Mouse (Mus musculus) embryonic facial prominence, embryonic 11.5 days (tissue): ENCODE data around the gene Dapl1. TPM values are rescaled to one million over a fixed set of nuclear protein-coding genes. Genes with fewer than 3 reads are reported as not detected.
A peak's percentile ranks its signal among the peaks of the same experiment; 100 is the strongest.

ENCODE experiments used
- ATAC-seq: fragments of 200-750 bp; cut with Nextera tagmentation; replicated peaks from 2 replicates; pipeline ENCODE4 v1.8.0; 2017; ENCODE audit warnings: low read depth; ENCODE audit not compliant: insufficient number of reproducible peaks, low FRiP score, low TSS enrichment
- DNase-seq: peaks from one replicate; pipeline ENCODE4 v3.0.0-alpha.2; 2015; ENCODE audit warnings: low spot score
- H3K27ac ChIP-seq: fragments of 300-500 bp; sonication (generic); replicated peaks from 2 replicates; pipeline ENCODE4 v1.5.1; 2014; ENCODE audit warnings: mild to moderate bottlenecking, low read depth, low read length, control low read depth
- H3K27me3 ChIP-seq: fragments of 300-500 bp; sonication (generic); 2 replicates; pipeline ENCODE4 v1.6.1; 2014; ENCODE audit warnings: mild to moderate bottlenecking, low read length, moderate library complexity, mixed read lengths; ENCODE audit not compliant: control insufficient read depth, insufficient read depth
- H3K36me3 ChIP-seq: fragments of 300-500 bp; sonication (generic); replicated peaks from 2 replicates; pipeline ENCODE4 v1.6.1; 2014; ENCODE audit warnings: low read depth, mild to moderate bottlenecking, low read length, moderate library complexity, mixed read lengths; ENCODE audit not compliant: control insufficient read depth, insufficient read depth
- H3K4me1 ChIP-seq: fragments of 300-500 bp; sonication (generic); 2 replicates; pipeline ENCODE4 v1.6.1; 2014; ENCODE audit warnings: low read length, mixed read lengths; ENCODE audit not compliant: control insufficient read depth, insufficient read depth
- H3K4me2 ChIP-seq: fragments of 300-500 bp; sonication (generic); 2 replicates; pipeline ENCODE4 v1.6.1; 2014; ENCODE audit warnings: low read depth, mild to moderate bottlenecking, control low read depth, low read length, moderate library complexity
- H3K4me3 ChIP-seq: fragments of 300-500 bp; sonication (generic); 2 replicates; pipeline ENCODE4 v1.5.1; 2014; ENCODE audit warnings: low read depth, low read length, control low read depth
- H3K9ac ChIP-seq: fragments of 300-500 bp; sonication (generic); replicated peaks from 2 replicates; pipeline ENCODE4 v1.6.1; 2014; ENCODE audit warnings: mild to moderate bottlenecking, control low read depth, low read length
- H3K9me3 ChIP-seq: fragments of 300-500 bp; sonication (generic); replicated peaks from 2 replicates; pipeline ENCODE4 v1.6.1; 2016; ENCODE audit warnings: mild to moderate bottlenecking, low read length, inconsistent platforms, mixed read lengths; ENCODE audit not compliant: control insufficient read depth
- whole genome bisulfite sequencing: fragments of 180-500 bp; shearing (Covaris S2); extraction: QIAGEN DNeasy Blood & Tissue Kit; methylation state at CpG from one replicate; pipeline ENCODE4 v1.1.7; 2014; 5-methylcytosine and 5-hydroxymethylcytosine counted together
- polyA plus RNA-seq: library from polyadenylated mRNA; unstranded; fragments of >200 nt; fragmentation: Nextera tagmentation; extraction: Ambion mirVana; gene quantifications from 2 replicates; pipeline ENCODE4 v1.2.1, GENCODE M21; 2014

Dapl1 gene
- polyA plus RNA-seq, 1 experiment from 2014 or later, result 9.9 TPM

- DNase-seq (no peak), ATAC-seq (no peak)
- Histone ChIP-seq H3K4me1 (peaks cover 4% of the 10 kb centered on the region; the same call in 1 of the 2 replicates), H3K36me3 (no peaks in the 10 kb centered on the region), H3K27me3 (no peaks in the 10 kb centered on the region), H3K9me3 (no peaks in the 10 kb centered on the region), H3K27ac (no peak overlapping the region), H3K9ac (no peak overlapping the region), H3K4me2 (no peak overlapping the region), H3K4me3 (no peak overlapping the region)
- WGBS, result 90% methylated on average over 3 of the region's 3 CpGs
These were observed 48.5 kb downstream of the Dapl1 start for GRCm38 (mm10) chr2:59532999-59533398.

GRCm38 (mm10) chr2:59533504-59533903 lies 49.1 kb downstream of the Dapl1 start:
- DNase-seq (no peak), ATAC-seq (no peak)
- WGBS, result 82% methylated on average over 10 of the region's 10 CpGs
- Histone ChIP-seq H3K9me3 (no peaks in the 10 kb centered on the region), H3K36me3 (no peaks in the 10 kb centered on the region), H3K4me1 (peaks cover 4% of the 10 kb centered on the region; the same call in 1 of the 2 replicates), H3K4me3 (no peak overlapping the region), H3K9ac (no peak overlapping the region), H3K4me2 (no peak overlapping the region), H3K27me3 (no peaks in the 10 kb centered on the region), H3K27ac (no peak overlapping the region)

- Histone ChIP-seq H3K9me3 (no peaks in the 10 kb centered on the region), H3K4me3 (no peak overlapping the region)
- DNase-seq, result no peak
These were observed 49.7 kb downstream of the Dapl1 start for GRCm38 (mm10) chr2:59533971-59534748.

GRCm38 (mm10) chr2:59536958-59537357 lies 52.5 kb downstream of the Dapl1 start:
- Histone ChIP-seq H3K4me3 (no peak overlapping the region), H3K36me3 (no peaks in the 10 kb centered on the region), H3K4me2 (no peak overlapping the region), H3K27me3 (no peaks in the 10 kb centered on the region), H3K9ac (no peak overlapping the region), H3K27ac (no peak overlapping the region), H3K4me1 (no peaks in the 10 kb centered on the region), H3K9me3 (no peaks in the 10 kb centered on the region)
- 94% methylated on average over 2 of the region's 2 CpGs for WGBS
- DNase-seq (no peak), ATAC-seq (no peak)

More at GRCm38 (mm10) chr2:59533971-59534748, 49.7 kb downstream of the Dapl1 start:
- no peaks in the 10 kb centered on the region for H3K36me3 ChIP-seq
- H3K9ac ChIP-seq, result no peak overlapping the region
- no peak overlapping the region for H3K4me2 ChIP-seq
- no peak overlapping the region for H3K27ac ChIP-seq
- H3K4me1 ChIP-seq, result peaks cover 4% of the 10 kb centered on the region; the same call in 1 of the 2 replicates
- 82% methylated on average over 15 of the region's 15 CpGs for WGBS
- ATAC-seq, result no peak
- no peaks in the 10 kb centered on the region for H3K27me3 ChIP-seq

- Histone ChIP-seq H3K4me1 (no peaks in the 10 kb centered on the region), H3K27me3 (no peaks in the 10 kb centered on the region), H3K4me3 (no peak overlapping the region), H3K27ac (no peak overlapping the region), H3K9me3 (no peaks in the 10 kb centered on the region), H3K9ac (no peak overlapping the region), H3K4me2 (no peak overlapping the region), H3K36me3 (no peaks in the 10 kb centered on the region)
- ATAC-seq (no peak), DNase-seq (peak; percentile 56)
- 37% methylated on average over 7 of the region's 7 CpGs for WGBS
These were observed 53.6 kb downstream of the Dapl1 start for GRCm38 (mm10) chr2:59538031-59538430.

- Histone ChIP-seq H3K4me1 (peaks cover 2% of the 10 kb centered on the region), H3K27ac (no peak overlapping the region)
These were observed 55.3 kb downstream of the Dapl1 start for GRCm38 (mm10) chr2:59539796-59540195.

GRCm38 (mm10) chr2:59541121-59541887 lies 56.9 kb downstream of the Dapl1 start:
- 23% methylated on average over 11 of the region's 11 CpGs for WGBS
- Histone ChIP-seq H3K9me3 (no peaks in the 10 kb centered on the region), H3K9ac (no peak overlapping the region), H3K4me1 (peaks cover 2% of the 10 kb centered on the region), H3K36me3 (no peaks in the 10 kb centered on the region), H3K27ac (no peak overlapping the region), H3K4me2 (no peak overlapping the region), H3K27me3 (no peaks in the 10 kb centered on the region), H3K4me3 (no peak overlapping the region)
- DNase-seq (peak; percentile 95), ATAC-seq (no peak)

More at GRCm38 (mm10) chr2:59539796-59540195, 55.3 kb downstream of the Dapl1 start:
- no peaks in the 10 kb centered on the region for H3K36me3 ChIP-seq
- no peak overlapping the region for H3K4me2 ChIP-seq
- H3K9ac ChIP-seq, result no peak overlapping the region
- 70% methylated on average over 4 of the region's 4 CpGs for WGBS
- H3K9me3 ChIP-seq, result no peaks in the 10 kb centered on the region
- ATAC-seq (no peak), DNase-seq (no peak)
- no peaks in the 10 kb centered on the region for H3K27me3 ChIP-seq
- H3K4me3 ChIP-seq, result no peak overlapping the region

- Histone ChIP-seq H3K9me3 (no peaks in the 10 kb centered on the region), H3K4me3 (no peak overlapping the region), H3K27ac (no peak overlapping the region), H3K27me3 (no peaks in the 10 kb centered on the region), H3K4me1 (peaks cover 2% of the 10 kb centered on the region), H3K36me3 (no peaks in the 10 kb centered on the region), H3K9ac (no peak overlapping the region), H3K4me2 (no peak overlapping the region)
- 51% methylated on average over 9 of the region's 9 CpGs for WGBS
- no peak for ATAC-seq
- no peak for DNase-seq
These were observed 59.2 kb downstream of the Dapl1 start for GRCm38 (mm10) chr2:59543543-59544065.
